Mouse (Mus musculus): ENCODE data around the gene Gm15217. TPM values are rescaled to one million over a fixed set of nuclear protein-coding genes. Genes with fewer than 3 reads are reported as not detected.

Gm15217 gene
- not detected in 2 replicates for polyA plus RNA-seq (2015; fragmentation: Nextera tagmentation; extraction: Ambion mirVana)

GRCm38 (mm10) chr14:46379285-46379684, at the start of gene Gm15217:
TSS of gene Gm15217 (plus strand) at chr14:46379414.

GRCm38 (mm10) chr14:46390249-46390775, 11.1 kb downstream of the Gm15217 start, which contains the start of gene Bmp4:
TSS of gene Bmp4 (minus strand) at chr14:46390669.

Other genes starting within 250 kb of the Gm15217 start
- 15.1 and 18.7 TPM in 2 replicates for gene Bmp4, start 11.3 kb downstream of the Gm15217 start, polyA plus RNA-seq (2015; fragmentation: Nextera tagmentation; extraction: Ambion mirVana)